Mouse (Mus musculus): ENCODE data around the gene Il17rb.

Gene Il17rb

GRCm38 (mm10) chr14:29967611-29968010 is 41.1 kb downstream of the Il17rb start:
- DNase-seq (ENCODE audit: low read depth, low spot score): no peak

GRCm38 (mm10) chr14:29957393-29957792 is 51.3 kb downstream of the Il17rb start:
- DNase-seq (ENCODE audit: low read depth, low spot score): no peak

GRCm38 (mm10) chr14:29950805-29951204 is 57.9 kb downstream of the Il17rb start:
- DNase-seq (ENCODE audit: low read depth, low spot score): no peak

GRCm38 (mm10) chr14:29946761-29947309 is 61.9 kb downstream of the Il17rb start:
- no peak for DNase-seq (ENCODE audit: low read depth, low spot score)

Data from retina, postnatal 7 days (tissue).